Mouse (Mus musculus) hematopoietic stem cell, adult 5-6 weeks (primary cell): ENCODE results near the gene Zfp324. TPM values are rescaled to one million over a fixed set of nuclear protein-coding genes. Genes with fewer than 3 reads are reported as not detected.
"Not testable (repeated sequence)": the region's sequence is repeated elsewhere in the genome, so short reads cannot be mapped to it uniquely, and the experiment has no call there.

ENCODE experiments used
- ATAC-seq, 2 experiments: fragments of 125-278 bp in 1 of 2; replicated peaks in 1 of 2; 2 replicates each; pipeline ENCODE4 v1.8.0; 2016 to 2017; ENCODE audit warnings: inconsistent platforms in 2 of 2, mild to moderate bottlenecking in 2 of 2, moderate number of reproducible peaks in 2 of 2, low read depth in 1 of 2, moderate TSS enrichment in 1 of 2; ENCODE audit not compliant: low FRiP score in 2 of 2, poor library complexity in 2 of 2, severe bottlenecking in 2 of 2, insufficient read depth in 1 of 2, low TSS enrichment in 1 of 2
- total RNA-seq: library from RNA; stranded (forward); fragments of 172-1452, 232-1000 nt; gene quantifications from 2 replicates; pipeline ENCODE4 v1.2.3, GENCODE M21; 2017

Gene Zfp324
- total RNA-seq = 6.9 and 10.6 TPM in 2 replicates

- ATAC-seq = peak; percentile 91 to 92
These were observed at the start of gene Zfp324 for GRCm38 (mm10) chr7:12965678-12966091. Gene Zfp324, plus strand, starts transcription at chr7:12965838.

GRCm38 (mm10) chr7:12920495-12920894 lies 45.1 kb upstream of the Zfp324 start:
- not testable (repeated sequence) for ATAC-seq

DNA sequence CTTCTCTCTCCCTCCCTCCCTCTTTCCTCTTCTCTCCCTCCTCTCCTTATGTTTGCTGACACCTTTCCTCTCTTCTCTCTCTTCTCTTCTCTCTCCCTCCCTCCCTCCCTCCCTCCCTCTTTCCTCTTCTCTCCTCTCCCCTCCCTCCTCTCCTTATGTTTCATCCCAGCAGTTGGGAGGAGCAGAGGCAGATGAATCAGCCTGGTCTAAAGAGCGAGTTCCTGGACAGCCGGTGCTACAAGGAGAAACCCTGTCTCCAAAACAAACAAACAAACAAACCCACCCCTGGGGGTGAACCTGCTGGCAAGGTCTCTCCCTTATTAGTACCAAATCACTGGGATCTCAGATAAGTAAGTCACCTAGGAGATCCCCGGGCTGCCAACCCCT lies 44.3 kb upstream of the Zfp324 start:
- no peak for ATAC-seq

GRCm38 (mm10) chr7:12921705-12922465 lies 43.8 kb upstream of the Zfp324 start, which contains the start of gene Rps5:
Gene Rps5, plus strand, starts transcription at chr7:12922290.
- peak; percentile 94 to 97 for ATAC-seq

GRCm38 (mm10) chr7:12922729-12923128 lies 42.9 kb upstream of the Zfp324 start:
- ATAC-seq = no peak

DNA sequence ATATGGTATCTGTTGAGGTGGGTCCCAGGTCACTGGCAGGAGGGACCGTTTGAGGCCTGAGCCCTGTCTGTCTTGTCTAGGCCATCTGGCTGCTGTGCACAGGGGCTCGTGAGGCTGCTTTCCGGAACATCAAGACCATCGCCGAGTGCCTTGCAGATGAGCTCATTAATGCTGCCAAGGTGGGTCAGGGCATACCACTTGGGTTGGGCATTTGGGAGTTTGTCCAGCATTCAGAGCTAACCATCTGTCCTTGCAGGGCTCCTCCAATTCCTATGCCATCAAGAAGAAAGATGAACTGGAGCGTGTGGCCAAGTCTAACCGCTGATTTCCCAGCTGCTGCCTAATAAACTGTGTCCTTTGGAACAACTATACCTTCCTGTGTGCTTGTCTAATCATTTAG lies 39.3 kb upstream of the Zfp324 start:
- ATAC-seq = no peak

GRCm38 (mm10) chr7:12927191-12927680 lies 38.4 kb upstream of the Zfp324 start, which contains the start of gene Rnf225:
Gene Rnf225, plus strand, starts transcription at chr7:12927416.
- ATAC-seq = no peak

GRCm38 (mm10) chr7:12927693-12928589 lies 37.7 kb upstream of the Zfp324 start:
- peak; percentile 5 to 48; a peak in 2 of 4 replicates for ATAC-seq

DNA sequence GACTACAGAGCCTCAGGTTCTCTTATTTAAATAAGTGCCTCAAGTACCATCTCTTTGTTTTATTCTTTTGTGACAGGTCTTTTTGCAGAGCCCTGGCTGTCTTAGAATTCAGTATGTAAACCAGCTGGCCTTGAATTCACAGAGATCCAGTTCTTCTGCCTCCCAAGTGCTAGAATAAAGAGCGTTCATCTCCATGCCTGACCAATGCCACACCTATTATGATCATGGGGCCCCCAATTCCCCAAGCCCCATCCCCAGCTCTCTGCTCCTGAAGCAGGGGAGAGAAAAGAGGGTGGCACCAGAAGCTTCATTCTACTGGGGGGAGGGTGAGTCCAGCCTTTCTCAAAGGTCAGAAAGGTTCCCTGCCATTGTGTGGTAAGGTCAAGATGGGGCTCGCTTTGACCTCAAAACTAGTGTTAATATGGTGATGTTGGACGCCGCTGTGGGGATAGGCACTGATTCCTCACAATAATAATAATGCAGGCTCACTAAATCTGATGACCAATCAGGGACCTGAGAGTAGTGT lies 32.0 kb upstream of the Zfp324 start:
- no peak for ATAC-seq

DNA sequence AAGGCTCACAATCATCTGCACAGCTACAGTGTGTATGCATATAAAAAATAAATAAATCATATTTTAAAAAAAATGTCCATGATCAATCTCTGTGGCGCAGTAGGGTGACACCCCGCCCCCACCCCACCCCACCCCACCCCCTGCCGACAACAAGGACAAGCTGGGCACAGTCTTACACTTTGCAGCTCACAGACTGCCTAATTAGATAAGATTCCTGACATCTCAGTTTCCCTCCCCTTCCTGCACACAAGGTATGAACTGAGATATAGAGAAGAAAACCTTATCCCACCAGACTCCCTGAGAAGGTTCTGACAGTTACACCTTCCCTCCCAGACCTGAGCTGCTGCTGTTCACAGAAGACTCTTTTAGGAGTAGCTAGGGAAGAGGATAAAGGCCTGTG lies 30.8 kb upstream of the Zfp324 start:
- ATAC-seq = no peak

- ATAC-seq = not testable (repeated sequence)
These were observed 28.3 kb upstream of the Zfp324 start for GRCm38 (mm10) chr7:12937254-12937803.

GRCm38 (mm10) chr7:12940599-12940998 lies 25.0 kb upstream of the Zfp324 start:
- no peak for ATAC-seq

- ATAC-seq = peak; percentile 78 to 88; a peak in 3 of 4 replicates
These were observed 22.1 kb upstream of the Zfp324 start for GRCm38 (mm10) chr7:12943488-12943887.

DNA sequence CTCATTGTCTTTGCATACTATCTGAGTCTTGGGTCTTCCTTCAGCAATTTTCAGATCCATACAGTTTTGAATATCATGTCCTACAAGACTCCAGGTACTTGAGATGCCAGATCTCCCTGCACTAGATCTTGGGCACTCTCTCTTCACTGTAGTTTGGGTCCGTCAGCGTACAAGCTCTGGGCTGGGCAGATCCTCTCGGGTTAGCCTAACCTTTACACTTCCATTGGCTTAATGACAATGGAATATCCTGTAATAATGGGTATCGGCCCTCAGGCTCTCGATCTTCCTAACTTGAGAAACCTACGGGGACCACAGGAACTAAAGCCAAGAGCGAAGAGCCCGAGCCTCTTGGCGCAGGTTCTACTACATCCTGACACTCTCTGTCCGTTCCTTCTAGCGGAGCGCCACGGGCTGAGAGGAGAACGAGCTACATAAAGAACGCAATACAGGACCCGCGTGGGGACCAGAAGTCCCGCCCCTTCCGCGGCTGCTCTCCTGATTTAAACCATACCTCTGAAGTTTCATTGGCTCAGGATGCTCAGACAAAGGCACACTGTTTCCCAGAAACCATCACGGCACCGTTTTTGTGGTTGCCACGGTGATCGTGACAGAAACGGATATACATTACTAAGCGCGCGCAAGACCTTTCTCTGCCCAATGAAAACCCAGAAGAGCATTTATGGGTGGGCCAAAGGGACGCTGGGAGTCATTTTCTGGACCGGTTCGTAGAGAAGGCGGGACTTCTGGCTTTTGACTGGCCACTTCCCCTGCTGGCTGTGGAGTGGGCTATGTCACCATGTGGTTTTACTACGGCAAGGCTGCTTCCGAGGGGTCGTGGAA lies 16.4 kb upstream of the Zfp324 start:
- peak; percentile 96 to 97 for ATAC-seq

- no peak; a peak in 1 of 4 replicates for ATAC-seq
These were observed 15.8 kb upstream of the Zfp324 start for GRCm38 (mm10) chr7:12949872-12950229.

- ATAC-seq = peak; percentile 79 to 87
These were observed 10.7 kb upstream of the Zfp324 start for GRCm38 (mm10) chr7:12954896-12955295.

- ATAC-seq = no peak
These were observed 8.1 kb upstream of the Zfp324 start for GRCm38 (mm10) chr7:12957511-12957910.
